Mouse (Mus musculus) ovary, postnatal 36 days (tissue): ENCODE data around the gene Gdpgp1.
A peak's percentile ranks its signal among the peaks of the same experiment; 100 is the strongest.

Source experiments
- DNase-seq: peaks from one replicate; pipeline ENCODE4 v3.0.0; 2022; ENCODE audit warnings: low spot score, mixed read lengths

Gene Gdpgp1

DNA sequence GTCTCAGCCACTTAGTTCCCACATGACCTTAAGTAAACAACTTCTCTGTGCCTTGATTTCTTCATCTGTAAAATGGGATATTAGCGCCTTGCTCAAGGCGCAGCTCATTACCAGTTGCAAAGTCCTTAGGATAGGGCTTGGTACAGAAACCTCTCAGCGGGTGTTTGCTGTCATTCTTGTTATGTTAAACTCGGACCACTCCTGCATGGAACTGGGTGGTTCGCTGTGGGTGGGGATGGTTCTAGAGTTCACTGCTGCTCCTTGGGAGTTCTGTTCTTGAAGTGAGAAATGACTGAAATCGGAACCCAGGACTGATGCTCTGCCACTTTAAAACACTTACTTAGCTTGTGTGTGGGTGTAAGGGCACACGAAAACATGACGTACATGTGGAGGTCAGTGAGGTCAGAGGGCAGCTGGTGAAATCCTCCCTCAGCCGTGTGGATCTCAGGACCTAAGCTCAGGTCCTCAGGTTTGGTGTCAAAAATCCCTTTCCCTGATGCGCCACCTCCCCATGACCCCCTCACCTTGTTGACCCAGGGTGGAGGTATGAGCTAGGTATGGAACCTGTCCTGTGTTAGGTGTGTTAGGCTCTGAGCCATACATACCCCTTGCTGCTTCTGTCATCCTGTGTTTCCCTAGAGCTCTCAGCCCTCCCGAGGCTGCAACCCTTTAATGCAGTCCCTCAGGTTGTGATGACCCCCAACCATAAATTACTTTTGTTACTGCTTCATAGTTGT is 32.6 kb upstream of the Gdpgp1 start:
- no peak for DNase-seq

DNA sequence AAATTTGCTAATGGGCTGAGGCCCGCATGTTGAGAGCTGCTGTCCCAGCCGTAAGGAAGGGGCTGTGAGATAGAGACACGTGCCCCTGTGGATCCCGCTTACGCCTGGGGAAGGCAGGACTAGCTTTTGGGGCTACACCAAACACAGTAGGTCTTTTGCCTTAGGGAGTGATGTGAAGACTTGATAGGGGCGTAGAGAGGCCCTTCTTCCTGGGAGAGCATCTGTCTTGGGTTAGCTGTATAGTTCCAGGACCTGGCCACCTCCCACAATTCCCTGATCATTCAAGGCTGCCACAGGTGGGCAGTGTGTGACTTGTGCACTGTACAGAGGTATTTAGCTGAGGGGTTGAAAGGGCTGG is 32.1 kb upstream of the Gdpgp1 start:
- no peak for DNase-seq

DNA sequence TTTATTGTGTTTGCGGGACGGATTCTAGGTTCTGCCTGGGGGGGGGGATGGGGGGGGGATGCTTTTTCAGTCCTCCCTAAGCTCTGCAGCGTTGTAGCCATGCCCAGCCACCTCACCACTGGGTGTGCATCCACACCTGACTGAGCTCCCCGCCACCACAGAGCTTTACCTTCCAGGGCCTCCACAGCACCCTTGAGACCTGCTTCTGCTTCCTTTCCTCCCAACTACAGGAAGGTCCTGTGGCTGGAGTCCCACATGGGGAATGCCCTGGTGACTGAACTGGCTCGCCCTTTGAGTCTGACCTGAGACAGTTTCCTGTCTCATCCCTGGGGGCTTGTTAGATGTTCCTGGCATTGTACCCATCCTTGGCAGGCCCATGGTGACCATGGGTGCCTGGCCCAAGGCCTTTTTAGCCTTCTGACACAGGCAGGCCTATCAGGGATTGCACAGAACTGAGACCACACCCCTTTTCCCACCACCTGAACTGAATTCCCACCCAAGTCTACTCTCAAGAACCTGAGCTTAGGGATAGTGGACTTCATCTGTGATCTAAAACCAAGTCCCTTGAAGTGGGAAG is 31.6 kb upstream of the Gdpgp1 start:
- no peak for DNase-seq

DNA sequence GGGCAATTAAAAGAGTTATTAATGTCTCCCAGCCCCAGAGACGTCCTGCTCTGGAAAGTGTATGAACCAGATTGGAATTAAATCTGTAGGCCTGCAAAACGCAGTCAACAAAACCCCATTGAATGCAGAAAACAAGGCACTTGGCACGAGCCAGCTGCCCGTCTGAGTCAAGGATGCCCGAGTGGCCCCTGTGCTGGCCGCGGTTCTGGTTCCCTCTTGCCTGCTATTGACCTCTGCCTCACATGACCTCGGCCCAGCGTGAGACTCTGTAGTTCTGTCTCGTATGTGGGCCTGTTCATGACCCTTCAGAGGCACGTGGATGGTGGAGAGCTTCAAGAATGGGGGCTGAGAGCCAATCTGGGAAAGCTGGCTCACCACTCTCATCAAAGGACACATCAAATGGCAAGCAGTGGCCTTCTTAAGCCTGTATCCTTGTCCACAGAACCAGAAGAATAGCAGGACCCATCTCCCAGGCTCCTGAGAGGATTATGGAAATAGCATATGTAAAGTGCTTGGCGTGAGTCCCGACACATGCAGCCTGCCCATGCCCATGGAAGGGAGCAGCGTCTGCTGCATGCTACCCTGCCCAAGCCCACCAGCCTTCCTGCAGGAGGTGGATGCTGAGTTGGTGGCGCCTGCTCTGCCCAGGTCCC is 30.7 kb upstream of the Gdpgp1 start:
- DNase-seq, result no peak

DNA sequence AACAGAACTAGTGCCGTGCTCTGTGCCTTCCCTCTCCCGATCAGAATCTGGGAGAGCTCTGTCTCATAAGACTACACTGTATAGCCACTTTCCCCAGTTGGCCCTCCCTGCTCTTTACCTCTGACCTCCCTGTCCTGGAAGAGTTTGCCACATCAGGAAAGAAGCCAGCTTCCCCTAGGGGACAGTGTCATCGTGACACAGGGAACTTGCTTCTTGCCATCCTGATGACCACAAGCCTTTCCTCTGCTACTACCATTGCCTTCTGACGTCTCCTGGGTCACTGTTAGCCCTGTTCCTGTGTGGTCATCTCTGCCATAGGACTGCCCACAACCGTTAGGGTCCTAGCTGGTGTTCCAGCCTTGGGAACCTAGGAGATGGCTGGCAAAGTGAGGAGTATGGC is 29.7 kb upstream of the Gdpgp1 start:
- no peak for DNase-seq

DNA sequence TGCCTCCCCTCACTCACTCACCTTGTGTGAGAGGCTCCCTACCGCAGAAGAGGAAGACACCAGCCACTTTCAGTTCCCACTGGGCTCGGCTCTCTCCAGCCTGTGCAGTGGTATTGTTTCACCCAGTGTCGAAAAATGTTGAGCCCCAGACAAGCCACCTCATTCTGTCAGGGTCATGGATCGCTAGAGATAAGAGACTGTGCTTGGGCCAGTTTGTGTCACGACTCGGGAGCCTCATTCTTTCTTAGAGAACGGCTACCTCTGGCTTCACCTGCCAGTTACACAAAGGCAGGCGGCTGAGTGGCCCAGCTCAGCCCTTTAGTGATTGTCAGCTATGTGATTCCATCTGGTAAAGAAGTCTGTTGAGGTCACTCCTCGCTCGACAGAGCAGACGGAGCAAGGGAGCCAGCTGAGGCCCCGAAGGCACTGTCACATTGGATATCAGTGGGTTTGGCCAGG is 29.0 kb upstream of the Gdpgp1 start:
- DNase-seq, result no peak

DNA sequence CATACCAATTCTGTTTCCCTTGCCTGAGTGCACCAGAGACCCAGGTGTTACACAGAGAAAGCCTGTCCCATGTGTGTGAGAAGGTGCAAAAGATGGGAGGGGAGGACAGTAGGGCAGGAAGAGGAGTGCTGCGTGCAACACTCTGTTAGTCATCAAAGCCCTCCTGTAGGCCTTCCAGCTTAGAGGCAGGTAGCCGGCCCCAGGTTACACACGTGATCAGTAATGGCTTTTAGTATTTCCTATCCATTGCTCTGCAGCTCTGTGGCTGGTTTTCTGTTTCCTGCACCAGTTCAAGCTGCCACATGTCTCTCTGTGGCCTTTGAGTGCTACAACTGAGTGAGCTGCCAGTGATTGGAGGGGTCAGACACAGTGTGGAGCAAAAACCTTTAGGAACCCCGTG is 28.3 kb upstream of the Gdpgp1 start:
- no peak for DNase-seq

DNA sequence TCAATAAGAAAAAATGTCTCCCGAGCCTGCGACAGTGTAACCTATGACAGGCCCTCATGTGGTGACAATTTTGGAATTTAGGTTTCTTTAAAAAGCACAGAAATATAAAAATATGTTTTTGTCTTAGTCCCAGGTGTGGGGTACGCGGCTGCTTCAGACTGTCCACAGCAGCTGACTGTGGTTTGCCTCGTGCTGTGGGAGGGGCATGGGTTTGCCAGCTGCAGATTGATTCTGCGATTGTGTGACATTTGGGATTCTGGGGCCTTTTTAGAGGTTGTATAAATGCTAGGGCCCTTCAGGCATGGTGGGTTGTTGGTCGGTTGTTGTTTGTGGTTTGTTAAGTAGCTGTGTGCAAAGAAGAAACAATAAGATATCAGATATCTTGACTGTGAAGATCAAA is 27.7 kb upstream of the Gdpgp1 start:
- no peak for DNase-seq

DNA sequence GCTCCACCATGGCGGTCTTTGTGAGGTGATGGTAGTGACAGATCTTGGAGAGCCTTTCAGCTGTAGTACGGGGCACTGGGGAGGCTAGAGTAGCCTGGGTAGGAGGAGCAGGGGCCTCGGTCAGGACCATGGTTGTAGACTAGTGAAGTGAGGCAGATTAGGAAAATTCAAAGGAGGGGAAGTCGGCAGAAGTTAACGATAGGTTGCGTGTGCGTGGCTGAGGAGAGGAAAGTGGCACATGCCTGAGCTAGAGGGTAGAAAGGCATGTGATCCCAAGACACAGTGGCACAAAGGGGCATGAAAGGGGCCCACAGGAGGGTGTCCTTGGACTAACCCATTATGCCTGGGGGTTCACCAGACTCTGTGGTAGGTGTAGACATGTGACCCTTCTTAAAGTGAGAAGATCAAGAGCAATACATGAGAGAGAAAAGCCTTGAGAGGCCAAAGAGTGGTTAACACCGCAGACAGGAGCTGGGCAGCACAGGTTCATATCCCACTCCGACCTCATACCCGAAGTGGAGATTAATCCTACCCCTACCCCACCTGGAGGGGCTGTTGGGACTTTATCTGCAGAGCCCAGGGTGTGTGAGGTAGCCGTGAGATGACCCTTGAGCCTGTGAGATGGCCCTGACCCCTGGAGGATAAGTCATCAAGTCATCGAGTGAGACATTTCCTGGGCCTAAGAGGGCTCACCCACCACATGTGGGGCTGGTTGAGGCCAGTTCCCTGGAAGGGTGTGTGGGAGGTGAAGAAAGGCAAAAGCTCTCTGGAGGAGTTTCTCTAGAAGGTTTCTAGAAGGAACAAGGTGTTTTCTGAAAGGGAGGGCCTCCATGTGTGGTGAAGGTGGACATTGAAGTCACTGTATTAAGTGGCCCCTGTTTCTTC is 26.7 kb upstream of the Gdpgp1 start:
- no peak for DNase-seq

DNA sequence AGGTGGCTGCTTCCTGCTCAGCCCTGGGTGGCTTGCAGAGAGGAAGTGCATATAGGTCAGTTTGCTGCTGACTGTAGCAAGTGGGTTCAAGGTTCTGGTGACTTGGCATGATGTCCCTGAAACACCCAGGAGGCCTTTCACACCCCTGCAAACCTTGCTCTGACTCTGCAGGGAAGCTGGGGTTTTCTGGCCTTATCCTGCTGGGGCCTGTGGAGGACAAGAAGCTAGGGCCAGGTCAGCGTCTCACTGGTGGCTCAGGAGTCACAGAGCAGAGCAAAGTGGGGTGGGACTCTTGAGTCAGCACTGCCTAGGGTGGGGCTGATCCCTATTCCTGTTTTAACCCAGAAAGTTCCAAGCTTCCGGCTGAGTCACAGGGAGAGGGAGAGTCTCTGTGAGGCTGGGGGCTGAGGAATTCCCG is 25.3 kb upstream of the Gdpgp1 start:
- DNase-seq, result no peak

DNA sequence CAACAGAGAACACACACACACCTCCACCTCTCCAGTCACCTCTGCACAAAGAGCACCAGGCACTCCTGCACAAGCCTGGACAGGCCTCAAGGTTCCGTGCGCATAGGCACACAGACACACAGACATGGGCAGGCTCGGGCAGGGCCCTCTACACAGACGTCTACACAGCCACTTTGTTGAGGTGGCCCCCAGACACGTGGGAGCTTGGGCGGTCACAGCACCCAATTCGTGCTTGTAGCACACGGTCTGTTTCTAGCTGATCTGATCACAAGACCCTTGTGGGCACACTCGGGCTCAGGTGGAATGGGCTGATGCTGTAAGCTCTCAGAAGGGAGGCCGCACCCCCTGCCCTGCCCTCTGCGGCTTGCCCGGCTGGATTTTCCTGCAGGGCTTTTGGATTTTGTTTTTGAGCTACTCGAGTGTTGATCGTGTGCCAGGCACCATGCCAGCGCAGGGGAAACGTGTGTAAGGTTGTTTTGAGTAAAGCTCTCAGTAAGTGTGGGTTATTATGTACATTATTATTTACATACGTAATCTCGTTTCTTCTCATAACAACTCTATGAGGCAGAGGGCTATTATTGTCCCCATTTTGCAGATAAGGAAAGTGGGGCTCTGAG is 24.5 kb upstream of the Gdpgp1 start:
- no peak for DNase-seq

DNA sequence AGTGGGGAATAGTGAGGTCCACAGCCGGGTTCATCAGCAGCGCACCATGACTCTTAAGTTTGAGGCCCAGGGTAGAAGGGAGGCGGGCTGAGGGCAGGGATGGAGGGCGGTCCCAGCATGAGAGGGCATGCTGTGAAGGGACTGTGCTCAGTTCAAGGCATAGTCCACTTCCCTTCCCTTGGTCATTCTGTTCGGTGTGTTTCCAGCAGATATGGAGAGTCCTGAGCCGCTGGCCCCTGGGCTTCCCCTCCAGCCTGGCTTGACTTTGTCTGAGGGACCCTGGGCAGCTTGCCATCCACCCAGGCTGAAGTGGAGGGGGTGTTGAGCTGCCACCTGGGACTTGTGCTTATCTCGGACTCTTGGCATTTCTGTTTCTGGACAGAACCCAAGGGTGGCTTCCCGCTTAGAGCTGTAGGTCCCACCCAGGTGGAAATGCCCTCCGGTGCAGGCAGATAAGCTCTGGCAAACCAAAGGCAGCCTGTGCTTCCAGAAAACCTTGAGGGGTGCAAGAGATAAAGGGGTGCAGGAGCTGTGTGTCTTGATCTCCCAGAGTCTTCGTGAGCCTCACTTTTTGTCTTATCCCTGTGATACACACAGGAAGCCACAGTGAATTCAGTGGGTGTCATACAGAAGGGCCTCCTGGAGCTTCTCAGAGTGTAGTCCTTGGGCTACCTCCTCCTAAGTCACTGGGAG is 23.8 kb upstream of the Gdpgp1 start:
- peak; percentile 77 for DNase-seq

DNA sequence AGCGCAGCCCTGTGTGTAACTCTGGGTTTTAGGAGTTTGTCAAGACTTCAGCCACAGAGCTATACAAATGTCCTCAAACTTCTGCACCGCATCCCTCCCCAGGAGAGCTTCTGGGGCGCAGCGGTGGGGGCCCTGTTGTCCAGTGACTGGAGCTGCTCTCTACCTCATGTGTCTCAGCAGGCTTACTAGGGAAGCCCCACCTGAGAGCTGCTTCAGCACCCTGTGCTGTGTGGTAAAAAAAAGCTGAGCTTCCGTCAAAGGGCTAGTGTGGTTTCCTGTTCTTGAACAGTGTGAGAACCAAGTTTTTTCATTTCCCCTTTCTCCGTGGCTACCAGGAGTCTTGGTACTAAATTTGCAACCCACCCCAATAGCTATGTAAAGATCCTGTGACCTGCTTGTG is 23.0 kb upstream of the Gdpgp1 start:
- DNase-seq, result no peak

DNA sequence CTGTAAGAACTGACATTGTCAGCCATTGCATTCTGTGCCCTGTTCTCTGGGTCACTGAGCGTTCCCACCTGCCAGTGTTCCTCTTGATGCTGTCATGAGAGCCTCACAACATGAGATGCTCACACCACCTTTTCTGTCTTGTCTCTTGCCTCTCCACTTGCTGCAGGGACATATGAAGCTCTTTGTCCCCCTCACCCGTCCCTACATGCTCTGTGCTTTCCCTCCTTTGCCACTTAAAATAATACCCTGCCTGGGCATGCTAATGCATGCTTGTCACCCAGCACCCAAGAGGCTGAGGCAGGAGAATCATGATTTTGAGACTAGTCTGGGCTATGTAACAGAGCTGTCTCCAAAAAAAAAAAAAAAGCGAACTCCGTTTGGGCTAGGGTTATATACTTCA is 21.7 kb upstream of the Gdpgp1 start:
- DNase-seq, result no peak

DNA sequence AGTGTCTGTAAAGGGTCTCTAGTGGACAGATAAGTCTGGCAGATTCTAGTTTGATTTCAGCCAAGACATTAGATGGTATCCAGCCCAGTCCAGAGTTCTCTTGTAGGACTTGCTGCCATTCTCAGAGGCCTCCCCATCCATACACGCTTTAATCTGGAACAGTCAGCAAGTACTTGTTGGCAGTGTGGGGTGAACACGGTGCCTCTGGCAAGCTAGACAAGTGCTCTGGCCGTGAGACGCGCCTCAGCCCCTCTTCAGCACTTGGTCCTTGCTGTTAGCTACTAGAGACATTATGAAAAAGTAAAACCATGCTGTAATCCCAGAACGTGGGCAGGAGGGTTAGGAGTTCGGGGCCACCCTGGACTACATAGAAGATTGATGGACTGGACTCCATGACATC is 19.1 kb upstream of the Gdpgp1 start:
- no peak for DNase-seq

DNA sequence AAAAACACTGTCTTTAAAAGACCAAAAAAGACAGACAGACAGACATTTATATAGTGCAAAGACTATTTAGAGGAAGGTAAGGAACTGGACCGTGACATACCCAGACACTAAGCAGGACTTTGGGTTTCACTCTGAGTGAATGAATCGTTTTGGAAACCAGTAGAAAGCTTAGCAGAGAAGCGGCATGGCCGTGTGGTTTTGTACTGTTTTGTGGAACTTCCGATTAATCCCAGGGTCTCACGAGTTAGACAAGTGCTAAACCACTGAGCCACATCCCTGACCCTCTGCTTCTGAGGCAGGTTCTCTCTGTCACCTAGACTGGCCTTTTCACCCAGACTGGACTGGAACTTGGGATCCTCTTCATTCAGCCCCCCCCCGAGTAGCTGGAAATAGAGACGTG is 18.2 kb upstream of the Gdpgp1 start:
- no peak for DNase-seq

DNA sequence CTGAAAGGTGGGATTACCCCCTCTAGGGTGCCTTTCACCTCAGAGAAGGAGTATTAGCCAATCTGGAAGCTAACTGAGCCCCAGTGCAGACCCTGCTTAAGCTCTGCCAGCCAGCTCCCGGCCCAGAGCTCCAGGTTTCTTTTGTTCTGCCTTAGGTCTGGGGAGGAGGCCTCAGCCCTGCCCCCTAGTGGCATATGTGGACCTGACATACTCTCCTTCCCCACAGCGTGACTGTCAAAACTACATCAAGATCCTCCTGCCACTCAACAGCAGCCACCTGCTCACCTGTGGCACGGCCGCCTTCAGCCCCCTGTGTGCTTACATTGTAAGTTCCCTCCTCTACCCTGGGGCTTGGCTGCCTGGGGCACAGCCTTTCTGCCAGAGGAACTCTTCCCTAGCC is 17.3 kb upstream of the Gdpgp1 start:
- DNase-seq, result peak; percentile 72

DNA sequence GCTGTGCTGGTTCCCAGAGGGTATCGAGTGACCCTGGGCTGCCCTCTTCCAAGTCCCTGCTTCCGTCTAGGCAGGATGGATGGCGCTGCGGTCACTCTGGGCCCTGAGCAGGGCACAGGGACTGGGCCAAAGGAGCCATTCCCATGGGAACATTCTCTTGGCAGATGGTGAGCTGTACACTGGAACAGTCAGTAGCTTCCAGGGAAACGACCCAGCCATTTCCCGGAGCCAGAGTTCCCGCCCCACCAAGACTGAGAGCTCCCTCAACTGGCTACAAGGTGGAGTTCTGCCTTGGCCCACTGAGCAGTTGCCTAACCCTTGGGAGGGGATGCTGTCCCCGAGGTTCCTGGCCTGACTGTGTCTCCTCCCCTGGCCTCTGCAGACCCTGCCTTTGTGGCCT is 16.1 kb upstream of the Gdpgp1 start:
- peak; percentile 41 for DNase-seq

DNA sequence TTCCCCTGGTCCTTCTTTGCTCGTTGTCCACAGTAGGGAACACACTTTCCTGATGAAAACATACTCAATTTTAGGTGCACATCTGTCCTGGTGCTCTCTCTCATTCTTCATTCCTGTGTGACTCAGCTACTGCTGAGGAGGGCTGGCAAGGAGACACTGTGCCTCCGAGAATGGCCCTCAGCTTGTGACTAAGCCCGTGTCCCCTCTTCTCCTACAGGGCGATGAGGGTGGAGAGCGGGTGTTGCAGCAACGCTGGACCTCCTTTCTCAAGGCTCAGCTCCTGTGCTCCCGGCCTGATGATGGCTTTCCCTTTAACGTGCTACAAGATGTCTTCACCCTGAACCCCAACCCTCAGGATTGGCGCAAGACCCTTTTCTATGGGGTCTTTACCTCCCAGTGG is 14.0 kb upstream of the Gdpgp1 start:
- DNase-seq, result no peak

DNA sequence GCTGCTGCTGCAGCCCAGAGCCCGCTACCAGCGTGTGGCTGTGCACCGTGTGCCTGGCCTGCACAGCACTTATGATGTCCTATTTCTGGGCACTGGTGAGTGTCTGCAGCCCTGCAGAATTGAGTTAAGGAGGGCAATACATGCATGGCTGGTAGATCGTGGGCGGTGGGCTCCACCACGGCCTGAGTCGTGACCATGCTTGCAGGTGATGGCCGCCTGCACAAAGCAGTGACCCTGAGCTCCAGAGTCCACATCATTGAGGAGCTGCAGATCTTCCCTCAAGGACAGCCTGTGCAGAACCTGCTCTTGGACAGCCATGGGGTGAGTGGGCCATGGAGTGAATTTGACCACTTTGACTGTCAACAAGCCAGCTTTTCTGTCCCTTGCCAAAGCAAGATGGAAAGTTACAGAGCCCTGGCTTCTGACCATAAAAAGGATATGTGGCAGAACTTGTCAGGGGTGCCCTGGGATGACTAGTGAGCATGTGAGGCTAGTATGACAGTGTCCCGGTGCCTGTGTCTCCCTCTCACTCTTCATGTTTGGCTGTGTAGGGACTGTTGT is 12.3 kb upstream of the Gdpgp1 start:
- DNase-seq, result no peak

DNA sequence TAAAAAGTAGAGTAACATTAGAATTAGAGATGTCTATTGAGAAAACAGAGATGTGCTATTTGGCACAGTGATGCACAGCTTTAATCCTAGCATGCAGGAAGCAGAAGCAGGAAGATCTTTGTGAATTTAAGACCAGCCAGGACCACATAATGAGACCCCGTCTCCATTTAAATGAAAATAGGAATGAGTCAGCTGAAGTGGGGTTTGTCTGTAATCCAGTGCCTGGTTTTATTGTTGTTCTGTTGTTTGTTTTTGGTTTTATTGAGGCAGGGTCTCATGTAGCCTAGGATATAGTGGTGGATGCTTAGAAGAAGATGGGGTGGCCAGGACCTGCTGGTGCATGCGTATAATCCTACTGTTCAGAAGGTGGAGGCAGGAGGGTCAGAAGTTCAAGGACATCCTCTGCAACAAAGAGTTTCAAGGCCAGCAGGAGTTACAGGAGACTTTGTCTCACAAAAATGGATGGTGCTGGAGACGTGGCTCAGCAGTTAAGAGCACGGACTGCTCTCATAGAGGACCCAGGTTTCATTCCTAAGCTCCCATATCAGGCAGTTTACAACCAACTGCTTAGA is 11.4 kb upstream of the Gdpgp1 start:
- DNase-seq, result no peak
